Mouse (Mus musculus): ENCODE data around the gene Sec22a.

Sec22a gene

GRCm38 (mm10) chr16:35310551-35311110 is 53.1 kb downstream of the Sec22a start:
- no peak for DNase-seq (ENCODE audit: low read depth, low spot score)

- DNase-seq (ENCODE audit: low read depth, low spot score): no peak
These were observed 54.1 kb downstream of the Sec22a start for GRCm38 (mm10) chr16:35309634-35310033.

DNA sequence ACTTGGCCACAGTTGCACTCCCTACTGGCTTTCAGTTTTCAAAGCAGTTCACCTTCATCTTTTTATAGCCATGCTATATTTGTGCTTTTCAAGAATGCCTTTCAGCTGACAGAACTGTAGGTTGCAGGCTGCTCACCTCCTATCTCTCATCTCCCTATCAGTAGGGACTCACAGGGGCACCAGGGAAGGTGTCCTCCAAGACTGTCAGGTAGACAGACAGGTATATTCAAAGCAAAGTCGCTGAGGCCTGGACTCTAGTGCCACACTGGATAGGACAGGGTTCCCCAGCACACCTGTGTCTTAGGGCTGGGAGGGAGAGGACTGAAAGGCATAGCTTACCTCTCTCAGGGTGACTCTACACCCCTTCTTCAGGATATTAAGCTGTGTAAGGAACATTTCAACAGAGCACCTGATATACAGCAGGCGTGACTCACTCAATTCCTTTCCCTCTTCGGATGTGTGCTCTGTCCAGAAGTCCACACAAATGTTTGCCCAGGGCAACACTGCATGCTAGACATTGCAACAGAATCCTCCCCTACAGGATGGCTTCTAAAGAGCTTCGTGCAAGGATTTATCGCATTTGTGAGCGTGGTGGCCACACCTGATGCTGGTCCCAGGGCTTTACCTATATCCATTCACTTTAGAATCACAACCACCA is 55.1 kb downstream of the Sec22a start:
- DNase-seq (ENCODE audit: low read depth, low spot score): no peak

DNA sequence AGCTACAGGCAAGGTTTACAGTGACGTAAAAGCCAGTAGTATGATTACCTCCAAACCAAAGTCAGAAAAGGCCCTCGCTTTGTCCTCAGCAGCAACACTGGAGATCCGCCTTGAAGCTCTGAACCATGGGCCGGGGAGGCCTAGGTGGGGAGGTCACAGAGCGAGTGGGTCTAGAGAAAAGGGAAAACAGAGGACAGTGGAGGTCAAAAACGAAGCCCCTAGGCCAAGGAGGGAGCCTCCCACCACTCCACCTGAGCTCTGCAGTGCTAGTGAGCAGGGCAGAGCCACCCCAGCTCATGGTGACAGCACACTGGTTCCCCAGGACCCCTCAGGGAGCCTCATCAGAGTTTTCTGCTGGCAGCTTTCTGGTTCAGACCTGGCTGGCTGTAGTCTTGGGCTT is 55.7 kb downstream of the Sec22a start:
- DNase-seq (ENCODE audit: low read depth, low spot score): no peak

DNA sequence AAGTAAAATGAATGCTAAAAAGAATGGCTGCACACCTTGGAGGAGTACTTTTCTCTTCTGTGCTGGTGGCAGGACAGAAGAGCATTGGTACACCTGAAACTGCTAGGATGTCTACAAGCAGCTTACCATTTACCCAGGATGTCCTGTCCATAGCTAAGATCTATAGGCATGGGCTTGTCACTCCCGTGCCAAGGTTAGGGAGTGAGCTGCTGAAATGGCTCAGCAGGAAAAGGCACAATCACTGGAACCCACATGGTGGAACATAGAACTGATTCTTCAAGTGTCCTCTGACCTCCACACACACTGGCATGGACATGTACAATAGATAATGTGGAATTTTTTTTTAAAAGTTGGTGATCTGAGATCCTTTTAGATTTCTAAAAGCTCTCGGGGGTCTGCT is 56.4 kb downstream of the Sec22a start:
- no peak for DNase-seq (ENCODE audit: low read depth, low spot score)

DNA sequence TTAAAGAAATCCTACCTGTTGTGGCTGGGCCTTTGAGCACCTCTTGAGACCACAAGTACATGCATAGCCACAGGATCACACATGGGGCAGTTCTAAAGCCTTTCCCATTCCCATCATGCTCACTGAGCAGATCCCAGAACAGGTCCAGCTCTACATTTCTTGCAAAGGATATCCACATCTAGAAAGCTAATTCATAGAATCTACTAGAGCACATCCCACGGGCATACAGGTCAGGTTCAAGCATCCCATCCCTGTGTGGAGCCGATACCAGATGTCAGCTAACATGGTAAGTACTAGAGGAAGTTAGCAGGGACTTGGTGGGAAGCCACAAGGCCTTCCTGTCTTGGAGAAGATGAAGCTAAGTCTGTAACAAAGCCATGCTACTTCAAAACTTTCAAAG is 57.1 kb downstream of the Sec22a start:
- DNase-seq (ENCODE audit: low read depth, low spot score): no peak

DNA sequence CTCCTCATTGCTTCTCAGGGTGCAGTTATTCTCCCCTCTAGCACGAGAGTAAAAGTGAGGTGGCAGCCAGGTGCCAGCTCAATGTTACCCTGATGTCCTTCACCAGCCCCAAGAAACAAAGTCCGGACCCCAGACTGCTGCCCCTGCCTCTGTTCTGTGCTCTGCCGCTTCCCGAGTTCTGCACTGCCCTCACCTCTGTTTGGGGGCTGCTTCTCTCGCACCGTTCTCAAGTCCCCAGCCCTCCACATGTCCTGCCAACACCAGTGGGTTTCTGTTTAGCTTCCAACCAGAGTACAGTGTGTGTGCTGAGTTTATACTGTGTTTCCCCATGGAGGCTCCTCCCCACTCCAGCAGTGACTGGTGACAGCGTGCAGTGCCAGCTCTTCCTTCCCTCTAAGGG is 58.5 kb downstream of the Sec22a start:
- DNase-seq (ENCODE audit: low read depth, low spot score): no peak

- no peak for DNase-seq (ENCODE audit: low read depth, low spot score)
These were observed 59.3 kb downstream of the Sec22a start for GRCm38 (mm10) chr16:35304416-35304815.

DNA sequence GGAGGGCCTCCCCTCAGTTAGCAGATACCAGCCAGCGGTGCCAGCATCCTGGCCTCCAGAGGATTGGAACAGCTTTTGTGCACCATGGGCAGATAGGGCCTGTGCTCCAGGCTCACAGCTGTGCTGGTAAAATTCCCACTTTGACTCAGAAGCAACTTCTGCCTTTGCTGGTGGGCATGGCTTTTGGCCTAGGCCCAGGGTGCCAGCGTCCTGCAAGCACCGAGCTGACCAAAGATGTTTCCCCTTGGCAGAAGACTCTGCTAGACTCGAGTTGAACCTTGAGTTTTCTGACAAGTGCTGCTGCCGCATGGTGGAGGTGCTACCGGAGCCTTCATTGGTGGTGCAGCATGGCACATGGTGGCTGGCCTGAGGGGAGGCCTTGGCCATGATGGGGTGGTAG is 60.0 kb downstream of the Sec22a start:
- no peak for DNase-seq (ENCODE audit: low read depth, low spot score)

DNA sequence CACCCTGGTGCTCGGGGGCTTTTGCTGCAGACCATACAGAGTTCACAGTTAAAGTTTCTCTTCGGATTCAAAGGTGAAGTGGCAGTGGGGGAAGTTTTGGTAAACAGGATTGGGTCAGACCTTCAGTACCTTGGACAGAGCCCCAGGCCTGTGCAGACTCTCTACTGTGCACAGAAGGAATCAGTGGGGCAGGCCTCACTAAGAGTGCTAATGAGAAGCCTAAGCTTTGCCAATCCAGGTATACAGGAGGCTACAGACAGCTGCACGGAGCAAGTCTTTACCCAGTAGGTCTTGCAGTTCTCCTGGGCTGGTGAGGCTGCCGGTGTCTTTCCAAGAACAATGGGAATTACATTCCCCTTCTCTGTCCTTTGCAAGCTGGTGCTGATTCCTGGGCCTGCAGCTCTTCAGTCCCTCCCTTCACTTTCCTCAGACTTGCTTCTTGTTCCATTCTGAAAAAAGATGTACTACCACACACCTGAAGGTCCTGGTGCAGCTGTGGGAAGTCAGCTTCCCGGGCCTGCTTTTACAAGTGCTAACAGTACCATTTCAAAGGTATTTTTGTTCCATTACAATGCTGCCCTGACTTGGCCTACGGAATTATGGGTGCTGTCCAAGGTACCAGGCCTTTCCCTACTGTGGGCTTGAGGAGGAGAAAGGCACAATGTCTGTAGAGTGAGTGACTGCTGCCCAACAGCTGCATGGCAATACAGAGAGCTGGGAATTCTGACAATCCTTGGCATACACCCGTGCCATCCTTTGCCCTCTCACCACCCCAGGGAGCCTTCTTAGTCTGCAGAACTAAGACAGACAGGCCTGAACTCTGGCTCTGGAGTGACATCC is 61.1 kb downstream of the Sec22a start:
- DNase-seq (ENCODE audit: low read depth, low spot score): no peak

- DNase-seq (ENCODE audit: low read depth, low spot score): no peak
These were observed 63.6 kb downstream of the Sec22a start for GRCm38 (mm10) chr16:35300156-35300555.

- DNase-seq (ENCODE audit: low read depth, low spot score): no peak
These were observed 65.9 kb downstream of the Sec22a start for GRCm38 (mm10) chr16:35297786-35298185.

GRCm38 (mm10) chr16:35287244-35287643 is 76.5 kb downstream of the Sec22a start:
- DNase-seq (ENCODE audit: low read depth, low spot score): no peak

DNA sequence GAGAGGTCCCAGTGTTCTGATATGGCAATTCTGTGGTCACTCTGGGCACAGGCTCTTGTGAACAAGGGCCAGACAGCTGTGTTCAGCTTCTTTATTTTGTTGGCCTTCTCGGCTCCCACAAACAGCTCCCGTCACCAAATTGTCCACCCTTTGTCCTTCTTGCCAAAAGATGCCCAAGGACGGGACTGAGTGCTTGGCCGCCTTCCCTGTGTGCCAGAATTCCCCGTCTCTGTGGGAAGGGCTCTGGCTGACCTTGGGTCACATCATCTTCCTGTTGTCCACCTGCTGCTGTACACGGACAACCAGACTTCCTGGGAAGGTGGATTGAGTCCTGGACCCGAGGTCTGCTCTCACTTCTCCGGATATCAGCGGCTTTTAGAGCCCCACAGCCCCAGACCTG is 77.9 kb downstream of the Sec22a start:
- DNase-seq (ENCODE audit: low read depth, low spot score): no peak

GRCm38 (mm10) chr16:35282456-35282855 is 81.3 kb downstream of the Sec22a start:
- no peak for DNase-seq (ENCODE audit: low read depth, low spot score)

DNA sequence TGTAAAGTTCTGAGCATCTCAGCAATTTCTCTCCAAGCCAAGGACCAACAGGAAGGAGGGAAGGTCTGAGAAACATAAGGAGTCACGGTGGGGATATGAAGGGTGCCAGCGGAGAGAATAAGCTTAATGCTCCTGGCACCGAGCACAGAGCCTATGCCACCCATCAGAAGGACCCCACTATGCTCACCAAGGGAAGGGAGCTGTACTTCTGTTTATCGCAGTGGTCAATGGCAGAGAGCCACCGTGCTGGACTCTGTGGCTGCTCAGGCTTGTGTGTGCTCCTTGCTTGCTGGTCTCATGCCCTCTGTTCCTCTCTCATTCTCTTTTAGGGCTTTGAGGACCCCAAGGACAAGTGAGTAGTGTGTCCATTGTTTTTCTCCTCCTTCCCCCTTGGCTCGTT is 85.6 kb downstream of the Sec22a start:
- DNase-seq (ENCODE audit: low read depth, low spot score): no peak

GRCm38 (mm10) chr16:35272417-35272816 is 91.3 kb downstream of the Sec22a start:
- no peak for DNase-seq (ENCODE audit: low read depth, low spot score)

DNA sequence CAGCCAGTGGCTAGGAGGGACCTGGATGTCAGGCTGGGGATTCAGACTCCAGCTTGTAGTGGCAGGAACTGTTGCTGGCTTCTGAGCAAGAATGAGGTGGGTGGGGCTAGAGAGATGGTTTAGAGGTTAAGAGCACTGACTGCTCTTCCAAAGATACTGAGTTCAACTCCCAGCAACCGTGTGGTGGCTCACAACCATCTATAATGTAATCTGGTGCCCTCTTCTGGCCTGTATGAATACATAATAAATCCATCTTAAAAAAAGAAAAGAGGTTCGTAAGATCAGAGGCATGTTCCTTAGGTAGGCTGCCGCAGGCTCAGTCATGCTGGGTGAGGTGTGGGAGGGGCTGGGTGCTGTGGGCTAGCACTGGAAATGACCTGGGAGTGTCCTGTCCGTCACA is 92.1 kb downstream of the Sec22a start:
- DNase-seq (ENCODE audit: low read depth, low spot score): no peak

GRCm38 (mm10) chr16:35270945-35271344 is 92.8 kb downstream of the Sec22a start:
- no peak for DNase-seq (ENCODE audit: low read depth, low spot score)

GRCm38 (mm10) chr16:35270353-35270934 is 93.3 kb downstream of the Sec22a start:
- DNase-seq (ENCODE audit: low read depth, low spot score): peak; percentile 70

Measured in retina, adult 2 months (tissue).